Mouse (Mus musculus): ENCODE results near the gene Unc93a2. TPM values are rescaled to one million over a fixed set of nuclear protein-coding genes. Genes with fewer than 3 reads are reported as not detected.

Gene Unc93a2
- total RNA-seq, 2 experiments from 2014 or later: 0.24 TPM; not detected in 1

Other genes starting within 250 kb of the Unc93a2 start
- 10 to 100 TPM; 36.7 to 38.5 TPM for gene Rps6ka2, start 215.3 kb downstream of the Unc93a2 start, total RNA-seq (2021)
- not detected for gene Tcp10a, start 60.8 kb downstream of the Unc93a2 start, total RNA-seq (2021)
- gene Ttll2, start 32.8 kb downstream of the Unc93a2 start, total RNA-seq (2021): under 1 TPM in 1 of 2 experiments, not detected in 1; 0.28 TPM
- not detected for gene Gm49630, start 13.5 kb downstream of the Unc93a2 start, total RNA-seq (2021)

Measured in left cerebral cortex, postnatal 4 days (tissue).